Mouse (Mus musculus) lung, postnatal 0 days (tissue): ENCODE measurements at regions not wholly inside any gene's neighbourhood (a gene's known extent, or its start where the extent isn't known, plus 50 kb on each side); places are given as distances from the start of the nearest gene placed in this dataset.

ENCODE experiments used
- CTCF ChIP-seq: IDR thresholded peaks from 2 replicates; pipeline ENCODE4 v1.5.1; 2016; ENCODE audit warnings: antibody characterized with exemption, mild to moderate bottlenecking
- EP300 ChIP-seq: IDR thresholded peaks from 2 replicates; pipeline ENCODE4 v1.6.1; 2016; ENCODE audit warnings: antibody characterized with exemption, mild to moderate bottlenecking, control low read depth

- TF ChIP-seq CTCF = no peak
- no peak for TF ChIP-seq EP300
These were observed 67.8 kb upstream of the Tom1l1 start for GRCm38 (mm10) chr11:90755981-90756380.
